Mouse (Mus musculus) lung, embryonic 14.5 days (tissue): ENCODE data around the gene Zbtb20. TPM values are rescaled to one million over a fixed set of nuclear protein-coding genes. Genes with fewer than 3 reads are reported as not detected.
A peak's percentile ranks its signal among the peaks of the same experiment; 100 is the strongest.

ENCODE experiments used
- ATAC-seq: fragments of 200-750 bp; cut with Nextera tagmentation; 2 replicates; pipeline ENCODE4 v1.8.0; 2017; ENCODE audit warnings: mild to moderate bottlenecking, moderate TSS enrichment, moderate library complexity; ENCODE audit not compliant: insufficient read depth
- DNase-seq: peaks from one replicate; pipeline ENCODE4 v3.0.0-alpha.2; 2015
- H3K27ac ChIP-seq: fragments of 300-500 bp; sonication (generic); 2 replicates; pipeline ENCODE4 v1.5.1; 2014; ENCODE audit warnings: low read depth, mild to moderate bottlenecking, moderate library complexity
- H3K27me3 ChIP-seq: fragments of 300-500 bp; sonication (generic); 2 replicates; pipeline ENCODE4 v1.6.1; 2014; ENCODE audit warnings: low read length, control low read depth; ENCODE audit not compliant: insufficient read depth
- H3K36me3 ChIP-seq: fragments of 300-500 bp; sonication (generic); 2 replicates; pipeline ENCODE4 v1.6.1; 2014; ENCODE audit warnings: control low read depth; ENCODE audit not compliant: insufficient read depth
- H3K4me1 ChIP-seq: fragments of 300-500 bp; sonication (generic); 2 replicates; pipeline ENCODE4 v1.6.1; 2014; ENCODE audit warnings: antibody characterized with exemption, control low read depth; ENCODE audit not compliant: insufficient read depth
- H3K4me2 ChIP-seq: fragments of 300-500 bp; sonication (generic); 2 replicates; pipeline ENCODE4 v1.6.1; 2014; ENCODE audit warnings: mild to moderate bottlenecking
- H3K4me3 ChIP-seq: fragments of 300-500 bp; sonication (generic); 2 replicates; pipeline ENCODE4 v1.5.1; 2014; ENCODE audit warnings: low read depth, low read length
- H3K9ac ChIP-seq: fragments of 300-500 bp; sonication (generic); 2 replicates; pipeline ENCODE4 v1.6.1; 2014
- H3K9me3 ChIP-seq: fragments of 300-500 bp; sonication (generic); 2 replicates; pipeline ENCODE4 v1.6.1; 2016; ENCODE audit warnings: low read depth, low read length, control low read depth
- CTCF ChIP-seq: IDR thresholded peaks from 2 replicates; pipeline ENCODE4 v1.5.1; 2016; ENCODE audit warnings: antibody characterized with exemption, low read depth
- WGBS: fragments of 180-500 bp; shearing (Covaris S2); extraction: QIAGEN DNeasy Blood & Tissue Kit; methylation state at CpG from one replicate; pipeline ENCODE4 v1.1.7; 2014; 5-methylcytosine and 5-hydroxymethylcytosine counted together
- polyA plus RNA-seq: library from polyadenylated mRNA; unstranded; fragments of >200 nt; fragmentation: Nextera tagmentation; extraction: Ambion mirVana; gene quantifications from 2 replicates; pipeline ENCODE4 v1.2.1, GENCODE M21; 2014

Zbtb20 gene
- polyA plus RNA-seq, 1 experiment from 2014 or later, result 17.6 TPM

- H3K27ac ChIP-seq, result no peak overlapping the region
- DNase-seq, result no peak
- ATAC-seq, result no peak
- H3K9ac ChIP-seq, result no peak overlapping the region
- TF ChIP-seq CTCF, result no peak
- H3K4me3 ChIP-seq, result no peak overlapping the region
- 49% methylated on average over 4 of the region's 4 CpGs for WGBS
- no peaks in the 10 kb centered on the region for H3K36me3 ChIP-seq
- no peaks in the 10 kb centered on the region for H3K9me3 ChIP-seq
- no peaks in the 10 kb centered on the region for H3K4me1 ChIP-seq
- no peak overlapping the region for H3K4me2 ChIP-seq
- H3K27me3 ChIP-seq, result no peaks in the 10 kb centered on the region
Measured at GRCm38 (mm10) chr16:43624876-43625275, 749.2 kb downstream of the Zbtb20 start.

- 57% methylated on average over 2 of the region's 2 CpGs for WGBS
- no peak overlapping the region for H3K4me3 ChIP-seq
- TF ChIP-seq CTCF, result no peak
- no peaks in the 10 kb centered on the region for H3K36me3 ChIP-seq
- H3K27me3 ChIP-seq, result no peaks in the 10 kb centered on the region
- H3K9me3 ChIP-seq, result no peaks in the 10 kb centered on the region
- H3K4me2 ChIP-seq, result no peak overlapping the region
- ATAC-seq (no peak), DNase-seq (no peak)
- no peak overlapping the region for H3K27ac ChIP-seq
- no peaks in the 10 kb centered on the region for H3K4me1 ChIP-seq
- H3K9ac ChIP-seq, result no peak overlapping the region
Measured at GRCm38 (mm10) chr16:43625289-43625688, 749.6 kb downstream of the Zbtb20 start.

GRCm38 (mm10) chr16:43625956-43626355 is 750.3 kb downstream of the Zbtb20 start:
- no peak overlapping the region for H3K4me3 ChIP-seq
- no peak overlapping the region for H3K9ac ChIP-seq
- WGBS, result 82% methylated on average over 5 of the region's 5 CpGs
- TF ChIP-seq CTCF, result no peak
- no peaks in the 10 kb centered on the region for H3K27me3 ChIP-seq
- DNase-seq (no peak), ATAC-seq (no peak)
- no peak overlapping the region for H3K27ac ChIP-seq
- H3K9me3 ChIP-seq, result no peaks in the 10 kb centered on the region
- H3K4me2 ChIP-seq, result no peak overlapping the region
- no peaks in the 10 kb centered on the region for H3K36me3 ChIP-seq
- no peaks in the 10 kb centered on the region for H3K4me1 ChIP-seq

- H3K36me3 ChIP-seq, result no peaks in the 10 kb centered on the region
- ATAC-seq (no peak), DNase-seq (no peak)
- TF ChIP-seq CTCF, result no peak
- 76% methylated on average over 5 of the region's 5 CpGs for WGBS
- H3K27ac ChIP-seq, result no peak overlapping the region
- no peaks in the 10 kb centered on the region for H3K4me1 ChIP-seq
- no peak overlapping the region for H3K9ac ChIP-seq
- no peaks in the 10 kb centered on the region for H3K27me3 ChIP-seq
- no peak overlapping the region for H3K4me2 ChIP-seq
- no peaks in the 10 kb centered on the region for H3K9me3 ChIP-seq
- no peak overlapping the region for H3K4me3 ChIP-seq
Measured at GRCm38 (mm10) chr16:43628662-43629061, 753.0 kb downstream of the Zbtb20 start.

- WGBS, result 77% methylated on average over 2 of the region's 2 CpGs
- DNase-seq (no peak), ATAC-seq (no peak)
- Histone ChIP-seq H3K9me3 (no peaks in the 10 kb centered on the region), H3K4me2 (no peak overlapping the region), H3K27me3 (no peaks in the 10 kb centered on the region), H3K4me3 (no peak overlapping the region), H3K9ac (no peak overlapping the region), H3K4me1 (no peaks in the 10 kb centered on the region), H3K36me3 (no peaks in the 10 kb centered on the region), H3K27ac (no peak overlapping the region)
- TF ChIP-seq CTCF, result no peak
Measured at GRCm38 (mm10) chr16:43631758-43632157, 756.1 kb downstream of the Zbtb20 start.

- Histone ChIP-seq H3K36me3 (no peaks in the 10 kb centered on the region), H3K27ac (no peak overlapping the region), H3K4me3 (no peak overlapping the region), H3K4me1 (no peaks in the 10 kb centered on the region), H3K9ac (no peak overlapping the region), H3K27me3 (no peaks in the 10 kb centered on the region), H3K9me3 (no peaks in the 10 kb centered on the region), H3K4me2 (no peak overlapping the region)
- ATAC-seq, result no peak
- no peak for DNase-seq
- WGBS, result 81% methylated on average over 7 of the region's 7 CpGs
- no peak for TF ChIP-seq CTCF
Measured at GRCm38 (mm10) chr16:43634037-43634436, 758.4 kb downstream of the Zbtb20 start.

GRCm38 (mm10) chr16:43637241-43637640 is 761.6 kb downstream of the Zbtb20 start:
- no peak overlapping the region for H3K9ac ChIP-seq
- no peak for TF ChIP-seq CTCF
- no peaks in the 10 kb centered on the region for H3K27me3 ChIP-seq
- no peaks in the 10 kb centered on the region for H3K36me3 ChIP-seq
- no peak for DNase-seq
- H3K4me2 ChIP-seq, result no peak overlapping the region
- H3K4me1 ChIP-seq, result no peaks in the 10 kb centered on the region
- H3K9me3 ChIP-seq, result no peaks in the 10 kb centered on the region
- no peak overlapping the region for H3K4me3 ChIP-seq
- ATAC-seq, result no peak
- WGBS, result 89% methylated on average over 8 of the region's 8 CpGs
- no peak overlapping the region for H3K27ac ChIP-seq

GRCm38 (mm10) chr16:43638406-43639049 is 762.8 kb downstream of the Zbtb20 start:
- peak; percentile 77 for ATAC-seq
- H3K9ac ChIP-seq, result no peak overlapping the region; the same call in 1 of the 2 replicates
- H3K27me3 ChIP-seq, result no peaks in the 10 kb centered on the region
- DNase-seq, result peak; percentile 54
- H3K4me1 ChIP-seq, result no peaks in the 10 kb centered on the region
- no peak for TF ChIP-seq CTCF
- WGBS, result 43% methylated on average over 21 of the region's 21 CpGs
- peak overlapping the region; percentile 52 for H3K4me2 ChIP-seq
- no peak overlapping the region for H3K27ac ChIP-seq
- no peaks in the 10 kb centered on the region for H3K36me3 ChIP-seq
- H3K4me3 ChIP-seq, result peak overlapping the region; percentile 6; the same call in 1 of the 2 replicates
- no peaks in the 10 kb centered on the region for H3K9me3 ChIP-seq
